Mouse (Mus musculus): ENCODE data around the gene Slc4a10. TPM values are rescaled to one million over a fixed set of nuclear protein-coding genes. Genes with fewer than 3 reads are reported as not detected.

Gene Slc4a10
- total RNA-seq, 2 experiments from 2014 or later: not detected

DNA sequence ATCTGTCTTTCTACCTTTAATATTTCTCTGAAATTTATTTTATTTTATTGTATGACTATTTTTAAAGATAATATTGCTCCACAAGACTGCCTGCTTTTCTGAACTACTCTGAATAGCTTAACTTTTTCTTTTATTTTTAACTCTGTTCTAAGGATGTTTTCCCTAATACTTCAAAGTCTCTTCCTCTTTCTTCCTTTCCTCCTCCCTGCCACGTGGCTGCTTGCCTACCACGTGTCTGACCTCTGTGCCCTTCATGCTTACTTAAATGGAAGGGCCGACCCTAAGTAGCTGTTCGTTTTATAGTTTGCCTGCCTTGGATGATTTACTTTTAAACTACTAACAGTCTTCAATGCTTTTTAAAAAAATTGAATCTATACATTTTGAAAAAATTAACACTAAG lies 225.6 kb downstream of the Slc4a10 start:
- intact Hi-C loops (cut with DNase I): no loop called here
- DNase-seq: no peak

GRCm38 (mm10) chr2:62278779-62279178 lies 232.5 kb downstream of the Slc4a10 start:
- intact Hi-C loops (cut with DNase I): no loop called here
- peak; percentile 11 to 21 for DNase-seq

DNA sequence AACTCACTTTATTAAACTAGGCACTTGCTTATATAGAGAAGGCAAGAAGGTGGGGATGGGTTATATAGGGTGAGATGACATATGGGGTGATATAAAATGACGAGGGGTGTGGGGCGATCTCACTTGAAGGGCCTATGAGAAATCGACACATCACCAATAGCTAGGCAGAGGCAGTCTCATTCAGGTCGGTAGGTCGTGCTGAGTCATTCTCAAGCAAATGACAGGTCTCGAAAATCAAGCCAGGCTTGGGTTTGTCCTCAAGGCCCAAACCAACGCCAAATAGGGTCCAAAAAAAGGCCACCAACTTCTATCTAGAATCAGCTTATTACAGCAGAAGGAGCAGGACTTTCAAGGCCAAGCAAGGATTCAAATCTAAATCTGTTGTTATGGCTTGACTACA lies 233.5 kb downstream of the Slc4a10 start:
- intact Hi-C loops (cut with DNase I): no loop called here
- no peak for DNase-seq

DNA sequence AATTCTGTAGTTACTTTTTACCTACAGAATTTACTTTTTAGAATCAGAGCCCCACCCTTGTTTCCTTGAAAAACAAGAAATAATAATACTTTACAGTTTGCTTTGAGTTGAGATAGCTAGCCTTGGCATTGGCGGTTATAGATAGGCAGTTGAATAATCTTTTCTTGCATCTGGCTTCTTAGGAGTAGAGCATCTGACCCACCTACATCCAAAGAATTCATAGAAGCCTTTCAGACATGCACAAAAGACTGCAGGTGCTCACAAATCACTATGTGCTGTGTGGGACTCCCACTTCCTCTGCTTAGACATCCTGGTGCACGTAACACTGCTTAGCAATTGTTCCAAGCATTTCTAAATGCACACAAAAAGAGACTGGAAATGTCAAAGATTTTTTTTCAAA lies 238.8 kb downstream of the Slc4a10 start:
- intact Hi-C loops (cut with DNase I): no loop called here
- no peak for DNase-seq

DNA sequence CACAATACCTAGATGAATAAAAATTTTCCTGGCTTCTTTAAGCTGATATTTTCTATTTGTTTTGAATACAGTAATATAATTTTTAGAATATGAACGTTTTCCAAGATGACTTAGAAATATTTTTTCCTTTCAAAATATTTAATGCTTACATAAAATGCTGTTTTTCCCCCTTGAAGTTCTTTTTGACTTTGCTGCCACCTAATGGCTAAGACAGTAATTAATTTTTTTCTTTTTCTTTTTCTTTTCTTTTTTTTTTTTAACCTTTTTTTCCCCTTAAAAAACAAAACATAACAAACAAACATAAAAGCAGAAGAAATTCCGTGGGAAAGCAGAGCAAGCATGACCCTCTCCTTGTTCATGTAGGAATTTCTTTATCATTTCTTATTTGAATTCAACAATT lies 239.6 kb downstream of the Slc4a10 start:
- intact Hi-C loops (cut with DNase I): loop anchor here (2.0 kb wide), 1 partner anchor 299 kb away; no protein-coding TSS in a partner anchor
- DNase-seq: no peak

GRCm38 (mm10) chr2:62287532-62287931 lies 241.3 kb downstream of the Slc4a10 start:
- DNase-seq: no peak
- intact Hi-C loops (cut with DNase I): loop anchor here (2.0 kb wide), 1 partner anchor 301 kb away; no protein-coding TSS in a partner anchor

GRCm38 (mm10) chr2:62293846-62294245 lies 247.6 kb downstream of the Slc4a10 start:
- DNase-seq: no peak
- intact Hi-C loops (cut with DNase I): no loop called here

- intact Hi-C loops (cut with DNase I): no loop called here
- DNase-seq: no peak
These were observed 255.5 kb downstream of the Slc4a10 start for GRCm38 (mm10) chr2:62301716-62302115.

GRCm38 (mm10) chr2:62306978-62307377 lies 260.7 kb downstream of the Slc4a10 start:
- no peak for DNase-seq
- intact Hi-C loops (cut with DNase I): no loop called here

DNA sequence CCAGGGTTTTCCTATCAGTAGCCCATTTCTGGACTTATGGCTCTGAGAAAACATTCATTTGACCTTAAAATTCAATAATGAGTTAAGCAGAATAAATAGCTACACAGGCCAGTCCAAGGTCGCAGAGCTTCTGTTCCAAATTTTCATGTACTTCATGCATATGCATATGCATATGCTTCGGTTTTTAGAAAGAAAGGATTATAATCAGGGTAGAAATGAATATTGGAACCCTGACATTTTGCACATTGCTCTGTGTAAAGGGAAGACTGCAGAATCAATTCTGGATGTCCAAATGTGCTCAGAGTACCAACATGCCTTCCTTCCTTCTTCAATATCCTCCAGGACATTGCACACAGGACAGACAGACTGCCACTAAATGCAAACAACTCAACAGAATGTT lies 261.2 kb downstream of the Slc4a10 start:
- intact Hi-C loops (cut with DNase I): no loop called here
- no peak for DNase-seq

- intact Hi-C loops (cut with DNase I): no loop called here
- DNase-seq: no peak
These were observed 270.7 kb downstream of the Slc4a10 start for GRCm38 (mm10) chr2:62316930-62317329.

GRCm38 (mm10) chr2:62319489-62319888 lies 273.2 kb downstream of the Slc4a10 start:
- intact Hi-C loops (cut with DNase I): no loop called here
- DNase-seq: no peak

DNA sequence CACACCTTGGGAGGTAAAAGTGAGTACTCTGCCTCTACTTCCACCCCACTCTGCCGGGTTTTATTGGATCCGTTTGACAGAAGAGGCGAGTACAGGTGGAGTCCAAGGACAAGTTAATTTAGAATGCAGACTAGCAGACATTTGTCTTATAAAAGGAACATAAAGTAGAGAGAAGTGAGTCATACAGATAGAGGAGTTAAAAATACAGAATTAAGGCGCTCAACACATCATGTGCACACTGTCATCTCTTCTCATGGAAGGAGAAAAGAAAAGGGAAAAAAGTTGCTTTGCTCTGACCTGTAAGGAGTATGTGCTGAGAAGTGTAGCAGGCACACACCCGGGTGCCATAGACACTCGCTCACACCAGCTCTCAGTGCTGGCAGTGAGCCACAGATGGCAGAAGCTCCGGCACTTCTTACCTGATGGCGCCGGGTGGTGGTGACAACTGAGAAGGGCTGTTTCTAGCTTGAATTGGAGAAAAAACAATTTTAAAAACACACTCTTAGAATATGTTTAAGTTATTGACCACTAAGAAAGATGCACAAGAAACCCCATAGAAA lies 276.9 kb downstream of the Slc4a10 start:
- DNase-seq: peak in 1 of 2 experiments; percentile 26
- intact Hi-C loops (cut with DNase I): no loop called here

DNA sequence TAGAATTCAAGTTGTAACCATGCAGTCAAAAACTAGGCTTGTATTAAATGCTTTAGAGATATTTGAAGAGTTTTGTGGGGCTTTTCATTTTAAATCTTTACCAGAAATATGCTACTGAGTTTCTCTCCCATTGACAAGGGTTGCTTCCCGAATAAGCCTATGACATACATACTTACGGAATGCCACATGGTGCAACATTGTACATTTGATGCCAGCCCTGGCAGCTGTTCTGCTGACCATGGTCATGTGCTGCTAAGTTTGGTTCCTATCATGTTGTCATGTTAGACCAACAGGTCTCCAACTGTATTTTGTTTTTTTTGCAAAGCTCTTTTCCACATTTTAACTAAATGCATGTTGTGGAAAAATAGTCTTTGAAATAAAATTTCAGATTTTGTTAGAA lies 279.1 kb downstream of the Slc4a10 start:
- peak; percentile 64 to 75 for DNase-seq
- intact Hi-C loops (cut with DNase I): no loop called here

DNA sequence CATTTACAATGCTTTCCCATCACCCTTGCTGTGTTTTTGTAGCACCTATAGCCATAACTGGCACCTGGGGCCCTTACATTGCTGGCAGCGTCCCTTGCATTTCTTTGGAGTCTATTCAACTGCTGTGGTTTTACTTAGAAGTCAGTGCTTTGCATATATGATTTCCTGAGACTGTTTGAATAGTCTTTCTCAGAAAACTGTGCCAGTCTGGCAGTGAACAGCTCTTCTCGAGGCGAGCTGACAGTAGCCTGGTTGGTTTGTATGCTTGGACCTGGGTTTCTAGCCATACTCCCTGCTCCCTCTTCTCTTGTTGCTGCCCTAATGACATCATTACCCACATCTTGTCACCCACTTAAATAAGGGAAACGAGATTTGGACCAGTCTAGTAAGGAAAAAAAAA lies 285.7 kb downstream of the Slc4a10 start:
- intact Hi-C loops (cut with DNase I): no loop called here
- DNase-seq: no peak

DNA sequence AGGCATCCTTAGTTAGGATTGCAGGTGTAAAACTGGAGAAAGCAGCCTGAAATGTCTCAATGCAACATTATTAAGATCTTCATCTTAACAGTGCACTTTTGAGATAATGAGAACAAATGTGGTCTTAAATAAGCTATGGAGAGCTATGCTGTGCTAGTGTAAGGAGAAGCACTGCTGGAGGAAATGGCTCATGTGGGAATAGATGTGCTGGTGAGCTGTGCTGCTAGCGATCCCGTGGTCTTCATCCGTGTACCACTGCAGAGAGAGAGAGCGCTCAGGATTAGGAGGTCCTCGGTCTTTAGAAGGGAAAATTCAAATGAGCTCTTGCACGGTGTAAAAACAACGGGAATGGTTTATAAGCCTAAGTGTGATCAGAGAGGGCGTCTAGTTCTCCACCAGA lies 286.2 kb downstream of the Slc4a10 start:
- no peak for DNase-seq
- intact Hi-C loops (cut with DNase I): no loop called here

DNA sequence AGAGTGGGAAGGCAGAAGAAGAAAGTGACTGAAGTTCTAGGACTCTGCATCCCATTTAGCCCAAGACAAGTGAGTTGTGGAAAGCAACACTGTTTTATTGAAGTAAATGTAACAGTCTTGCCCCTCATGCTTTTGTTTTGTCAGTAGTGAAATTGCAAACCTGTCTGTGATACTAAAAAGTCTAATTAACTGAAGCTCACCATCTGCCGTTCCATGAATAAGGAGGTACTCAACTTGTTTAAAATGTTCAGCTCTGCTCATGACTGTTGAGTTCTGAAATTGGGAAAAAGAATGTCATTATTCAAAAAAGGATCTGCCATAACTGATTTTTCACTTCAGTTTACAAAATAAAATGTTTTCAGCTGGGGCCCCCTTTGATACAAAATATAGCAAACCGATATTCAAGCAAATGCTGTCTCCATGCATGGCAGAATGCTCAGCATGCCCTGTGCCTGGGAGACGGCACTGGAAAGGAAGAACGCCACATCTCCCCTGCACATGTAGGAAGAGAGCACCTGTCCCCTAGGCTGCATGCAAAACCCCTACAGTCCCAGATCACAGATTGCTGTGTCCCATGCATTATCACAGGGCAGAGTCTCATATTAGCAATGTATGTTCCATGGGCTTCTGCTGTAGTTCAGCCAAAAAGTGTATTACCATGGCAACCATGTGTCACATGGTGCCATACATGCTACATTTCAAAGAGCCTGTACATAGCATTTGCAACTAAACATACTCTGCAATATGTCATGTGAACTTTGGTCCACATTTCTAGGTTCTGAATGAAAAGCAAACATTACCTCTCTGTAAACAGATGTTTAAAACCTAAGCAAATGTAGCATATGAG lies 288.4 kb downstream of the Slc4a10 start:
- intact Hi-C loops (cut with DNase I): no loop called here
- DNase-seq: no peak

GRCm38 (mm10) chr2:62337086-62337485 lies 290.8 kb downstream of the Slc4a10 start:
- intact Hi-C loops (cut with DNase I): no loop called here
- DNase-seq: no peak

- no peak for DNase-seq
- intact Hi-C loops (cut with DNase I): no loop called here
These were observed 293.1 kb downstream of the Slc4a10 start for GRCm38 (mm10) chr2:62339222-62339944.

- intact Hi-C loops (cut with DNase I): no loop called here
- DNase-seq: no peak
These were observed 294.9 kb downstream of the Slc4a10 start for GRCm38 (mm10) chr2:62341061-62341733.

GRCm38 (mm10) chr2:62341734-62342128 lies 295.5 kb downstream of the Slc4a10 start:
- no peak for DNase-seq

More at GRCm38 (mm10) chr2:62341734-62342128, 295.5 kb downstream of the Slc4a10 start:
- intact Hi-C loops (cut with DNase I): no loop called here

All from heart, postnatal 10 days (tissue).